Mouse (Mus musculus) cerebellum, adult 11 months (tissue): Measurements from ENCODE around the gene Kalrn.

ENCODE experiments used
- DNase-seq: peaks from one replicate; pipeline ENCODE4 v3.0.0; 2022

Gene Kalrn

DNA sequence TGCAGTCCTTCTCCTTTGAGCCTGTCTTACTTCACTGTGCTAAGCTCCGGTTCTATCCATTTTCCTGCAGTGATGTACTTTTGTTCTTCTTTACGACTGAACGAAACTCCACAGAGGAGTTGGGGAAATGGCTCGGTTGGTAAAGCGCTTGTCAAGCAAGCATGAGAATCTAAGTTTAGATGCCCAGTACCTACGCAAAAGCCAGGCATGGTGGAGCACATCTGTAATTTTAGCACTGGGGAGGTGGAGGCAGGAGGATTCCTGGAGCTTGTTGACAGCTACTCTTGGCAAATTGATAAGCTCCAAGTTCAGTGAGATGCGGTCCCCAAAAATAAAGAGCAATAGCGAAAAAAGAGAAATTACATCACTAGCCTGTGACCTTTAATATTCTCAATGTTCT lies 82.1 kb downstream of the Kalrn start:
- DNase-seq = no peak

DNA sequence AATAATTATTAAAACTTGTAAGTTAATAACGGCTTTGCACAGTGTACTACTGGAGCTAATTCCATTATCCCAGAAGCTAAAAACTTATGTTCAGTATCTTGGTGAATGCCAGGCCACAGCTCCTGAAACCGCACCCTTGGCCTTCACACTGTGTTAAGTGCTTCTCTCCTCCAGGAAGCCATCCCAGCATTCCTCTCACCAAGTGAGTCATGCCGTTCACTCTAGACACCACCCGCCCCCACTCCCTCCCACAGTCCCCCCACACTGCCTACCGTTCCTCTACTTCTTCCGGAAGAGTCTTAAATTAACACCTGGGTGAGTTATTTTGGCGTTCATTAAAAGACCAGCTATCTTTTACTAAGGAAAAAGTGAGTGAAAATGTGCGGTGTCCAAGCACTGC lies 82.8 kb downstream of the Kalrn start:
- DNase-seq = no peak

DNA sequence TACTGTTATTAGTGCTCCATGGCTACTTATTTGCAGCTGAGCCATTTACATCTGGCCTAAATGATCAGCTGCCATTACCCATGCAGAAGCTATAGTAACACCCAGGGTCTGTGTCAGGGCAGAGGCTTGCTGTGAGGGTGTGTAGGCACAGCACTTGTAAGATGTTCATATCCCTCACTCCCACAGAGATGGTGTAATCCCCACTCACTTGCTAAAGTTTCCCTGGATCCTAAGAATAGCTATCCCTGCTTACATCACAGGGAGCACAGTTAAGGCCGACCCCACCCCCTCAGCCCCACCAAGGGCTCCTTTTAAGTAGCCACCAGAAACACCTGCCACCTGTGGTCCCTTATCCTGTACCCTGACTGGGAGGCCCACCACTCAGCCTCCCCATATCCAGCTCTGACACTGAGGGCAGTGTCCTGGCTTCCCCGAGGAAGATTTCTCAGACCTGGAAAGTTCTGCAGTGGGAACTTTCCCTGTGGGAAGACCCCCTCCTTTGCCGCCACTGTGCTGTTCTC lies 83.5 kb downstream of the Kalrn start:
- no peak for DNase-seq

DNA sequence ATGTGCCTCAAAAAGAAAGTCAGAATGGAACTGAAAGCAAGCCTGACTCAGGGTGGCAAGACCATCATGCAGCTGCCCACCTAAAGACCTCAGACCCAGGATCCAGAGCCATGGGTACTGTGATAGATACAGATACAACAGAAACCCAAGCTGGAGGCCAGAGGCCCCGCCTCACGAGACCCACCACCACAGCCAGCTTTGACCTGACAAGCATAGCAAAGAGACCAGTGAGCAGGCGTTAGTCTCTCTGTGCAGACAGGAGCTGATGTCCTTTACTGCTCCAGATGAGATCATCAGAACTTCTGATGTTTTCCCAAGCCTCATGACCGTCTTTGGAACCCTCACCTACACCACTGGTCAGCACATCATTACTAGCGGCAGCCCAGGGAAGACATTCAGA lies 85.5 kb downstream of the Kalrn start:
- no peak for DNase-seq

DNA sequence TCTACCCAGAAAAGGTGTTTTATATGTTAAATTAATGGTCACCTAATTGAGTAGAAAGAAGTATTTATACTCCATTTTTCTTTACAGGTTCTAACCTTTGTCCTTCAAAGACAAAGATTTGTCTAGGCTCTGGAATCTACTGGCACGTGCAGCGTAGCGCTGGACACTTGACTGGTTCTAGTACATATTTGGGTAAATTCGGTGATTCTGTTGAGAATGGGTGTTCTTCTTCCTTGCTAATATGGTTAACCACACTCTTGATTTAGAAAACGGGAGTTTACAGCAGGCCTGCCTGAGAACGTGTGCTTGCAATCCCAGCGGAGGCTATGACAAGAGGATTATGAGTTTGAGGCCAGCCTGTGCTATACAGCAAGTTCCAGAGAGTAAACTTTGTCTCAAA lies 86.1 kb downstream of the Kalrn start:
- no peak for DNase-seq

DNA sequence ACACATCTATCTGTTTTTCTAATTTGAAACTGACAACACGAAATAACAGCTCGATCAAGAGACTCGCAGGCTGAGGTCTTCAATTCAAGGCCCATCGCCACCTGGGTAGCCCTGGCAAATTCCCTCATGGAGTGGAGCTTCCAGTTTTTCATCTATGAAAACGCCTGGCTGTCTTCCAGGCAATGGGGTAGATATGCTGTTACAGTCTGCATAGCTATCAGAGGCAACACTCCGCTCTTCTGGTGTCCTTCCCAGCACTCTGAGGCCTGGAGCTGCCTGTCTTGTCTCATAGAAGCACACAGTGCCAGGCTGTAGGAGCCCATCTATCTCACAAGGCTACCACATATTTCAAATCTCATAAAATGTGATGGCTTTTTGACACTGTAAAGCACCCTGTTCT lies 87.8 kb downstream of the Kalrn start:
- no peak for DNase-seq

DNA sequence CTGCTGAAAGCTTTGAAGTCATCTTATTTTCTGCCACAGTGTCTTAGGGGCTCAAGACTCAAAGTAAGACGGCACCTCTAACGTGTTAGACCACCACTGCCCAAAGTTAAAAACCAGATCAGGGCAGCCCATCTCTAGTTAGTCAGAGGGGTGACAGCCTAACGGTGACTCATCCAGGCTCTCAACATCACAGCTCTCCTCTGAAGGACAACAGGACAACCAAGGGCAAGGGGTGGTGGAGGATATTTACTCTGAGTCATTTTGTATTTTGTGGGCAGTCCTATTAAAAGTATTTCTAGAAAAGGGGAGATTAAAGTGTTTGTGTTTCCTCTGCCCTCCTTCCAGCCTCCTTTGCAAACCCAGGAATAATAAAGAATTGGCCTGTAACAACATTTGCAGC lies 88.4 kb downstream of the Kalrn start:
- no peak for DNase-seq

DNA sequence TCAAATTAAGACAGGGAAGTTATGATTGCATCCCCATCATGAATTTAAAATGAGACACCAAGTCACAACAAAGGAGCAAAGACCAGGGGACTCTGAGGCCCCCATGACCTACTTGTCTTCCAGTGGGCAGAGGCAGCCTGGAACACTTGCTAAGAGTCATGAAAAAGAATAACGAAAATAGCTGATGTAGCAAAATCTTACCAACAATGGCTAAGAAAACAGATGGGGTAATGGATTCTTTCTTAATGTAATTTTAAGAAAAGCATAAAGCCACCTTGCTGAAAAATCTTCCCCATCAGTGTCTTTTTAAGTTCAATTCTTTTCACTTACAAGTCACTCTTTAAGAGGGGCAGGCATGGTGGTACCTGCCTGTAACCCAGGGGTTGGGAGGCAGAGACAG lies 89.1 kb downstream of the Kalrn start:
- DNase-seq = no peak

DNA sequence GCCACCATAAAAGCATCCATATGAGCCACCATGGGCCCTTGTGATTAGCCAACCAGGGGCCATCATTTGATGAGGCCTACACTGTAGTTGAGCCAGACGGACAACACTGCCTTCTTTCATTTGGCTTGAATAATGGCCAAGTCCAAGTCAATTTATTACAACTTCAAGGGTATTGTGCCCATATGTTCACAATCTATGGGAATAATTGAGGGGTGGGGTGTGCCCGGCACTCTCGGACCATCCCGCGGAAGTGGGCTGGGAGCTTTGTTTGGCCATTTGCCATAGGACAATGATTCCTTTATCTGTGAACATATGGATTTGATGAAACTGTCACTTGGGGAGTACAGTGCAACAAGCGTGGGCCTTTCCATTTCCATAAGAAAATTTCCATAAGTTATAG lies 89.6 kb downstream of the Kalrn start:
- DNase-seq = no peak

DNA sequence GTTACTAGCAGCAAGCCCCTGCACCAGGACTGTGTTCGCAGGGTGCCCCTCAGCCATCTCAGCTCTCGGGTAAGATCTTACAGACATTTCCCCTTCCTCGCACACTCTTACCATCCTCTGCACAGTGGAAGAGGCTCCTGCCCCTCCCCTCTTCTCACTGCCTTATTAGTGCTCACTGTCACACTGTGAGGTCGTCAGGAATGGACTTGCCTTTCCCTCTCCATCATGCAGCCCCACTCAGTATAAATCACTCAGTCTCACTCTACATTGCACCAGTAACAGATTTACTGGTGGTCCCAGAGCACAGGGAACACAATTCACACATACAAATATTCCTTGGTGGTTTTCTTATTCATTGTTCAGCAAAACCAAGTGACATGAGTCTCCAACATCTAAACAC lies 98.6 kb downstream of the Kalrn start:
- no peak for DNase-seq

DNA sequence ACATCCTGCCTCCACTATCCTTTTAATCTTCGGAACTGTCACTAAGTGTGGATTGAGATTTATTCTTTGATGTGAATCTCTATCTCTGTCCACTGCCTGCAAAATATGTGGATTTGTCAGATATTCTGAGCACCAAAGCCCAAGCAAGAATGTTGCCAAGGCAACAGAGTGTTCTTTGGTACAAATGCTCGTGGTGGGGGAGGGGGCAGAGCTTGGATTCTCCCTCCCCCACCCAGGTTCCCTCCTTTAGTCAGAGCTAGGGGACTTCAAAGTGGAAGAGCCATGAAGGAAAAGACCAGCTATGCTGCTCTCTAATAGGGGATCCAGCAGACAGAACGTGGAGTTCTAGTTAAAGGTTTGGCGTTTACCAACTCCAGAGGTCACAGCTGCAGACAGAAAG lies 99.4 kb downstream of the Kalrn start:
- no peak for DNase-seq

DNA sequence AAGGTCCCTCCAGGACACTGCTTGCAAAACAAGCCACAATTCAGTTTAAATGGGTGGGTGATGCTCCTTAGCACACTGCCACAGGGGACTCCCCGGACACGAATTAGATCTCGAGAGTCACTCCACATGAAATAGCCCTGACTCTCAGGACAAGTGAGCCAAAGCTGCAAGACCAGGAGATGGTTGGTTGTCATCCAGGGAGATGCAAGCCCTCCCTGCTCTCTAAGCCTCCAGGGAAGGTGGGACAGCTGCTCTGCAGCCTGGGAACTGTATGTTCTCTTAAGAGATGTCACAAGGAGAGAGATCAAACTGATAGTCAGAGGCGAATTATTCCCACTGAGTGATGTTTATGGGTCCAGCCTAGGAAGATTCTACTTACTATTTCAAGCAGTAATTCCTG lies 101.9 kb downstream of the Kalrn start:
- DNase-seq = no peak

DNA sequence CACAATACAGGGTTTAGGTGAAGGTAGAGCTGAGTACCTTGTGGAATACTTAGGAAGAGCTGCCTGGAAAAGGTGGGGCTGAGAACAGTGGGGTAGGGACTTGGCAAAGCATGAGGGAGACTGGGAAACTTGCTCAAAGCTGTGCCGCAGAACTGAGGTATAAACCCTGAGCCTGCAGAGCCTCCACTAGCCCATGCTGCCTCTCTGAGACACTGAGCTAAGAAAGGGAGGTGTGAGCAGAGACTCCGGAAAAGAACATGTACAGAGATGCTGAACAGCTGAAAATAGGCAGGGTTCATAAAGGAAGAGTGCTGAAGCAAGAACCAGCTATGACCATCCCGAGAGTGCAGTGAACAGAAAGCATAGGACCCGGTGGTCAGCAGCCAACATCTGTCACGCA lies 103.0 kb downstream of the Kalrn start:
- DNase-seq = no peak

DNA sequence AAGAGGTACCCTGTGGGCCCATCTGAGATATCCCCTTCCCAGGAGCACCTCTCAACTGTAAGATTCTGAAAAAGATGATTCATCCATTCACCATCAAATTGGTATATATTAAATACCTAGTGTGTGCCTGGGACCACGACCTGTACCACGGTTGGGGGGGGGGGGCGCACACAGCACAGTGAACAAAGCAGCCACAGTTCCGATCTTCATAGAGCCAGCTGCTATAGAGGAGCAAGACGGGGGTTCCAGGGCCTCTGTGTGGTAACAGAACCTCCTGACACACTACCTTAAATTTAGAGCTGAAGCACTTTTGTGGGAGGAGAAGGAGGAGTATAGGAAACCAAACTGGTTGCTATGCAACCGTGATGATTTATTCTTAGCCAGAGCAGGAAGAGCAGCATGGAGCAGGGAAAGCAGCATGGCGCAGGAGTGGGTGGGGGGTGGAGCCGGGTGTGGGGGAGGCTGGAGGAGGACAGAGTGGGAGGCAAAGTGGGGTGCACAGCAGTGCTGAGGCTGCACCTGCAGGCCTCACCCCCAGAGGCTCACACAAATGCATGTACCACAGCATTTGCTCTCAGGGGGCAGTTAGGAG lies 104.0 kb downstream of the Kalrn start:
- no peak for DNase-seq

DNA sequence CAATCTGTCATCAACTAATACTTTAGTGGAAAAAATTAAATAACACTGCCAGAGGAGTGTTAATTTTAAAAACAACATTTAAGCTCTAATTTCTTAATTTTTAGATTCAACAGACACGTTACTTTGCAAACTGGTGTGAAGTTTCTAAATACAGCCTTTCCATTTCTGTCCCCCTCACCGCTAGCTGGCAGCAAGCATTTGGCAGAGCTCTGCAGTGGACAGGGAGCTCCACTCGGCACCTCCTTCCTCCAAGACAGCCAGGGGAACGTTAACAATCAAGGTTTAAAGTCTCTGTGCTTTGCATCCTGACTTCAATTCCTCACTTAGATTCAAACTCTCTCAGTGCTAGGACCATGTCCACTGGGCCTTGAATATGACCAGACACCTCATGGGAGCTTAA lies 106.7 kb downstream of the Kalrn start:
- no peak for DNase-seq

DNA sequence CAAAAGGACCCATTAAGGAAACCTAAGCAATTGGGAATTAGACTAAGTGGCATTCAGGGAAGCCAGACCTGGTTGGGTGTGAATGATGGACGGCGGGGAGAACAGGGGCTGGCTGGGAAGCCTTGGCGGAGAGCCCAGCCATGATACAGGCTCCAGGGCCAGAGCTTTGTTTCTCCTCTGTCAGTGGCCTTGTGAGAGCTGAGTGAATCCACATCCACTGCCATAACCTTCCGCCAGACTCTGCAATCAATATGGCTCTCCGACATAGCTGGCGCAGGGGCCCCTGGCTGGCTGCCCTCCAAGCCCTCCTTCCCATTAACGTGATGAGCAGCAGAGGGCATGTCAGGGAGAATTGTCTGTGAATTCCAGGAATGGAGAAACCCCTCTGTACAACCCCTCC lies 117.0 kb downstream of the Kalrn start:
- no peak for DNase-seq

DNA sequence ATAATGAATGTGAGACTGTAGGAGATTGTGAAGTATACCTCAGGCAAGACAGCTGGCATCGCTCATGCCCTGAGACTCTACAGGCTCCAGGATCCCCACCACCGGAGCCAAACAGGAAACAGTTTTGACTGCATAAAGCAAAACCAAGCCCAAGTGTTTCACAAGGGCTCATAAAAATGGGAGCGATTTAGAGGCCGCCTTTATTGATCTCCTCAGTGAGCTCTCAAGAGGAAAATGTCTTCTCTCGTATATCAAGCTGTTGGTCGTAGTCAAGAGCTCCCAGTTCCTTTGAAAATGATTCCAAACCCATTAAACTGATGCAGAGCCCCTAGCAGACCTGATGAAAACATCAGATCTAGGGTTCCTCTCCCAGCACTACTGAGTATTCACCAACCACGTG lies 127.7 kb downstream of the Kalrn start:
- DNase-seq = no peak

DNA sequence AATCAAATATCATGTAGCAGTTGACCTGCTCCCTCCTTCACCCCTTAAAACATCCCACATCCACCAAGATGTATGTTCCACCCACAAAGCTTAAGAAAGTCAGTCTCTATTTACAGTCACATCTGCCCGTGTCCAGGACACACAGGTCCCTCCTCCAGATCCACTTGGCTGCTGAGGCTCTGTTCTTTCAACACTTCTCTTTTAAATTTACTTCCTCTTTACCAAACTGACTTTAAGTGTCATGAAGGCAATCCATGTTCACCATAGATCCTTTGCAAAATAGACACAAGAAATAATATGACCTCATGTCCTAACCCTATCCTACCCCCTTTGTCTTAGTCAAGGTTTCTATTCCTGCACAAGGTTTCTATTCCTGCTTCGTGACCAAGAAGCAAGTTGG lies 131.6 kb downstream of the Kalrn start:
- DNase-seq = no peak

DNA sequence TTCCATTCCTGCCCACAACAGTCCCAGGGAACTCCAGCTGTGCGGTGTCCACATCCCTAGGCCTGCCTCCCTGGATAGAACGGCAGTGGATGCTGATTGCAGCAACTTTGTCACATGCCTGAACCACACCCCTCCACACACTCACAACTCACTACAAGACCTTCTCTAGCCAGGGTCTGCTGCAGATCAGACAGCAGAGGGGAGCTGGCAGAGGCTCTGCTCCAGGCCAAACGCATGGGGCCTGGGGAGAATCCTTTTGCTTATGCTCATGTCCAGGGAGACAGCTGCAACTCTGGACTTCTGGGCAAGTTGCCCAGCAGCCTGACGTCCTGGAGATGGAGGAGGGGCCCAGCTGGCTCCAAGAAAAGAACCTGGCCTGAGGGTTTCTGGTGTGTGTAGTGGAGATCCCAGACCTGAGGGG lies 132.3 kb downstream of the Kalrn start:
- DNase-seq = peak; percentile 3

DNA sequence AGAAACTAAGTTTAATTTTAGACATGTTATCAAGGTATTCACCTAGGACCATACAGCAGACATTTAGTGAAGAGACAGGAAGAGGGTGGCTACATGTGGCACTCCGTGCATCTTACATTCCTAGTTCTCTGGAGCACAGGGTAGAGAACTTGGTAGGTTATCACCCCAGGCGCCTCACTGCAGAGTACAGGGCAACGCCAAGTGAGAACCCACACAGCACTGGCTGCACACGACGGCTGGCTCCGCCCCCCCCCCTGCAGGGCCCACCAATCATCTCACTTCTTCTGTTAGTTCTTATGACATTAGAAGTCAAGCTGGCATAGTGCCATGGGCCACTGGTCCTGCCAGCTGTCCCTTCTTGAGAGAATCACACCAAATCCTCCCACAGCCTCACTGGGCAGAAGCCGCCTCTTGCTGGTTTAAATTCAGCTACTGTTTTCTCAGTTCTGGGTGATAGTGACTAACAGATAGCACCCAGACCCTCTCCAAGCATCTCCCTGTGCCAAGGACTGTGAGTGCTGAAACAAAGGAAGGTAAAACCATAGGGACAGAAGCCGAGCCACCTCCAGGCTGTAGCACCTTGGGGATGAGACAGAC lies 133.2 kb downstream of the Kalrn start:
- DNase-seq = no peak

DNA sequence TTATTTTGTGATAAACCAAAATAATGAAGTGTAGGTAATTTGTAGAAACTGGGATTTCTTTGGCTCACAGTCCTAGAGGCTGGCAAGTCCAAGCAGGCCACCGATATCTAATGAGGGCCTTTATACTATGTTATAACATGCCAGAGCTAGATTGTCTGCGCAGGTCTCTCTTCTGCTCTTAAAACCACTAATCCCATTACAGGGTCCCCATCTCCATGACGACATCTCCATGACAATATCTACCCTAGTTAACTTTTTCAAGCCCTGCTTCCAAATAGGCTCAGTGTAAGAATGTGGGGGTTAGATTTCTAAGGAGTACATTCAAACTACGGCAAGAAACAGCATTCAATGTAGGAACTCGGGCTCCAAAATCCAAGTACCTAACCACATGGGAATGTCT lies 143.2 kb downstream of the Kalrn start:
- DNase-seq = no peak

DNA sequence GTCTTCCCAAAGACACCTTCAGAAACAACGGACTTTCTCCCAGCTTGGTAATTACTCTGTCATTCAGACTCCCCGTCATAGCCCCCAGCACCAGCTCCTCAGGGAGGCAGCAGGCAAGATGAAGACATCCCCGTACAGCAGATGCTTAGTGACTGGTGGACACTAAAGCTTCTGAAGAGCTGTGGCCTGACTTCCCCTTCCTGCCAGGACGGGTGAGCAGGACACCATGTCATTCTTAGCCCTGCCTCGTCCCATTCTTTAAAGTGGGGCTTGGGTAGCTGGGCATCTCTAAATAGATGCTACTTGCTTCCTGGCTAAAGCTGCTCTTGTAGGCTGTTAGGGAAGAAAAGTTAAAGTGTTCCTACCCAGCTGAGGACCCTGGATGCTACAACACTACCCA lies 145.7 kb downstream of the Kalrn start:
- no peak for DNase-seq

DNA sequence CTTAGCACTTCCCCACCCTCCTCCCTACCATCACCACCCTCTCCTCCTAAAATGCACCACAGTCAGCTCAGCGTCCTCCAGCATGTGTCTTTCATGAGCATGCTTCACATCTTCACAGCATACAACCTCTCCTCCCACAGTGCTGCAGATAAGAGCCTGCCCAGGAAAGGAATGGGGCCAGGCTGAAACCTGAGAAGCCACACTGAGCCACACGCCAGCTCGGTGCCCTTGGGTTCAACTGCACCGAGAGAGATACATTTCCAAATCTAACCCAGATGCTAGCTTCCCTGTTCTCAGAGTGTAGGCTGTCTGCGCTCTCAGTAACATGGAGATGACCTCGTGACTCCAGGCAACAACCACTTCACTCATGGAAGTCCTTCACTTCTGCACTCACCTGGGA lies 151.9 kb downstream of the Kalrn start:
- no peak for DNase-seq

DNA sequence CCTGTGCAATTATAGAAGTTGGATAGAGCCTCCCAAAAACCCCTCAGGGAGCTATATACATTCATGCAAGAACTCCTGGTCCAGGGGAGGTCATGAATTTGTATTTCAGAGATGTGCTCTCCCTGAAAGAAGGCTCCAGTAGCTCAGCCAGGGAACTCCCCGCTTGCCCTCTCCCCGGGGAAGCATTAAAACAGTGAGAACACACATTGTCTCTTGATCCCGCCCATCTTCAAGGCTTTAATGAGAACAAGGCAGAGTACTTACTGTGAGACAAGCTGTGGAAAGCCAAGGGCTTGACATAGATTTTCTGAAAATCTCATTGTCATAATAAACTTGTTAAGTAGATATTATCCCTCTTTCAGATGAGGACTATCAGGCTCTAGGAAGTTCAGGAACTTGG lies 155.4 kb downstream of the Kalrn start:
- no peak for DNase-seq

DNA sequence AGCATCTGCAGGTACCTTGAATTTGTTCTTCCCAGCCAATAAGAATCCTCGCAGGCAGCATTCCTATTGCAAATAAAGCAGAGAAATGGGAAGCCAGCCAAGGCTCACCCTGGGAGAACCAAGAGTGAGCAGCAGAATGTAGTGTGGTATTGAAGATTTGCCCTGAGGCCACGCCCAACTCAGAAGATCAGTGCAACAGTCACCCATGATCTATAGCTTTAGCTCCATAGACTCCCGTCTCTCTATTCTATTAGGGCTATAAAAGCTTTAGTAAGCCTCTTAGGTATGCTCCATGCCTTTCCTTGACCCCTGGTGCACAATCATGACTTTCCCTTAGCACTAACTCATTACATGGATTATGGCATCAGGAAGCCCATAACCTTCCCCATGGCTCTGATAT lies 155.9 kb downstream of the Kalrn start:
- no peak for DNase-seq
